Mouse (Mus musculus) CH12.LX (cell line): Measurements from ENCODE around the gene 1700024G13Rik.
"Not testable (repeated sequence)": the region's sequence is repeated elsewhere in the genome, so short reads cannot be mapped to it uniquely, and the experiment has no call there.

Source experiments
- BHLHE40 ChIP-seq: IDR thresholded peaks from 2 replicates; pipeline ENCODE4 v1.6.1; 2011; ENCODE audit warnings: mild to moderate bottlenecking, low read depth, low read length, improper control_type of control experiment
- CTCF ChIP-seq, 2 experiments: IDR thresholded peaks in 1 of 2; conservative IDR thresholded peaks in 1 of 2; 2 replicates each; pipeline ENCODE4 v1.5.1; 2011 to 2012; ENCODE audit warnings: low read depth in 2 of 2, low read length in 2 of 2, improper control_type of control experiment in 1 of 2, inconsistent platforms in 1 of 2, mild to moderate bottlenecking in 1 of 2, moderate library complexity in 1 of 2
- ETS1 ChIP-seq: conservative IDR thresholded peaks from 2 replicates; pipeline ENCODE4 v1.6.1; 2012; ENCODE audit warnings: low read depth, mild to moderate bottlenecking, inconsistent platforms, low read length, improper control_type of control experiment, moderate library complexity
- MAFK ChIP-seq: IDR thresholded peaks from 2 replicates; pipeline ENCODE4 v1.6.1; 2011; ENCODE audit warnings: low read length, improper control_type of control experiment; ENCODE audit not compliant: insufficient replicate concordance
- MAX ChIP-seq: IDR thresholded peaks from 2 replicates; pipeline ENCODE4 v1.6.1; 2011; ENCODE audit warnings: low read length, improper control_type of control experiment
- MXI1 ChIP-seq: IDR thresholded peaks from 2 replicates; pipeline ENCODE4 v1.6.1; 2011; ENCODE audit warnings: mild to moderate bottlenecking, low read depth, low read length, improper control_type of control experiment
- NELFE ChIP-seq: IDR thresholded peaks from 2 replicates; pipeline ENCODE4 v1.6.1; 2011; ENCODE audit warnings: low read depth, low read length, improper control_type of control experiment
- POLR2A ChIP-seq: IDR thresholded peaks from 2 replicates; pipeline ENCODE4 v1.6.1; 2011; ENCODE audit warnings: low read depth, mild to moderate bottlenecking, improper control_type of control experiment, low read length
- SMC3 ChIP-seq: IDR thresholded peaks from 2 replicates; pipeline ENCODE4 v1.6.1; 2011; ENCODE audit warnings: low read depth, low read length, improper control_type of control experiment
- UBTF ChIP-seq: IDR thresholded peaks from 2 replicates; pipeline ENCODE4 v1.6.1; 2012; ENCODE audit warnings: low read depth, mild to moderate bottlenecking, inconsistent platforms, low read length, improper control_type of control experiment, moderate library complexity
- ZKSCAN1 ChIP-seq: IDR thresholded peaks from 2 replicates; pipeline ENCODE4 v1.6.1; 2012; ENCODE audit warnings: low read depth, inconsistent platforms, low read length, improper control_type of control experiment, borderline replicate concordance

DNA sequence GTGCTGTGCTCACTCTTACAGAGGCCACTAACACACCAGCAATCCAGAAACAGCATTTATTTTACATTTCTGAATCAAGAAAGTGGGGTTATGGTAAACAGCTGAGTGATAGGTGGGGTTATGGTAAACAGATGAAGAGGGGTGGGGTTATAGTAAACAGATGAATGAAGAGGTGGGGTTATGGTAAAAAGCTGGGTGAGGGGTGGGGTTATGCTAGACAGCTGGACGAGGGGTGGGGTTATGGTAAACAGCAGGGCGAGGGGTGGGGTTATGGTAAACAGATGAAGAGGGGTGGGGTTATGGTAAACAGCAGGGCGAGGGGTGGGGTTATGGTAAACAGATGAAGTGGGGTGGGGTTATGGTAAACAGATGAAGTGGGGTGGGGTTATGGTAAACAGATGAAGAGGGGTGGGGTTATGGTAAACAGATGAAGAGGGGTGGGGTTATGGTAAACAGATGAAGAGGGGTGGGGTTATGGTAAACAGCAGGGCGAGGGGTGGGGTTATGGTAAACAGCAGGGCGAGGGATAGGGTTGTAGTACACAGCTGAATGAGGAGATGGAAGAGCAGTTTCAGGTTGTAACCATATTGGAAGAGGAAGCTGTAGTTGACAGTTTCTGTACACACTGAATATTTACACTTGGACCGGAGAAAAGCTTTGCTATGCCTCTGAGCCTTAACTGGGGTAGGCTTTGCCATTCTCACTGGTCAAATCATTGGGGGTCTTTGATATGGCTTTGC is 36.8 kb downstream of the 1700024G13Rik start:
- TF ChIP-seq CTCF (conservative IDR thresholded peaks at IDR 0.05 in 1 of 2, IDR thresholded peaks at IDR 0.05 in 1 of 2; ENCODE audit: low read depth in 2 of 2, low read length in 2 of 2); ZKSCAN1; UBTF; BHLHE40; ETS1; NELFE; MAX; POLR2A; SMC3; MAFK; MXI1: not testable (repeated sequence)
